Mouse (Mus musculus): Measurements from ENCODE around the gene Slco3a1.

DNA sequence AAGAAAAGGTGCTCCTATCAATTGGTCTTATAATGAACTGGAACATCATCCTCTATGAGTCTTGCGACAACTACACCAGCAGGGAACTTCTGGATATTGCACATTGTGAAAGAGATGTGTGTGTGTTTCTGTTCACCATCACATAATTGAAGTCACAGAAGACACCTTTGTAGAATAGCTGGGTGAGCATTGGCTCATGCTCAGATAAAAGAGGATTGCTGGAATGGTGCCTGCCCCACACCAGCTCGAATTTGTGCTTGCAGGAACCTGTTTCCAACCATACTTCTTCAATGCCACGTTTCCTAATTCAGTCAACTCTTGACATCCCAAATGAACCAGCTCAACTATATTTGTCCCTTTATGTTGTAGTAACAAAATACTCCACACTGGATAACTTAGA, 21.1 kb upstream of the Slco3a1 start:
- TF ChIP-seq CTCF (conservative IDR thresholded peaks at IDR 0.05; ENCODE audit: insufficient read depth, insufficient read length, low read depth, low read length) (no peak), POLR2A (IDR thresholded peaks at IDR 0.05; ENCODE audit: low read depth, low read length) (no peak)
